12 mouse cellular contexts compared by ENCODE assay signal in genomic region chr7:143042897-143043300, GRCm38 (mm10). TPM values are rescaled to one million over a fixed set of nuclear protein-coding genes. Genes with fewer than 3 reads are reported as not detected.
A peak's percentile ranks its signal among the peaks of the same experiment; 100 is the strongest.
DNase-seq lines count a peak whose midpoint lies in the region; ATAC-seq and TF ChIP-seq lines count a peak whose summit lies in the region.
"Had no signal": no experiment of that assay in that cellular context is flagged by ENCODE, and none has a peak within 500 bp of the region (broad histone marks: within the 10 kb centered on the region; RNA-seq: fewer than 3 reads in every experiment).

No protein-coding gene starts in this region.

- in situ Hi-C loops in CH12.LX (cut with MboI; ENCODE audit: low pct_ligation_motif_present, low pct_unique_long_range_greater_than_20kb, low sequenced_read_pairs), result no loop called here

- no peak for TF ChIP-seq POLR2A in CH12.LX (IDR thresholded peaks at IDR 0.05; ENCODE audit: low read depth, low read length)

- TF ChIP-seq RAD21 in CH12.LX (IDR thresholded peaks at IDR 0.05; ENCODE audit: low read depth, low read length), result no peak

- no peak for DNase-seq in kidney, postnatal 4 days
- DNase-seq in 3T3-L1 (ENCODE audit: low read depth, low spot score) (peak; percentile 61), CH12.LX (ENCODE audit: extremely low read depth) (peak; percentile 52)
- DNase-seq in kidney, postnatal 10 days, result peak; percentile 14
- no peak for DNase-seq in thymus, postnatal 4 days
- no peak for DNase-seq in thymus, adult 18-20 months
- DNase-seq in c-Kit-positive CD71-positive TER-119-positive erythroid progenitor cells, embryonic 14.5 days (ENCODE audit: low spot score), result no peak
- DNase-seq: cerebellum, postnatal 10 days had no signal

- no peak for TF ChIP-seq CTCF in CH12.LX (conservative IDR thresholded peaks at IDR 0.05 in 1 of 2, IDR thresholded peaks at IDR 0.05 in 1 of 2; ENCODE audit: low read depth in 2 of 2, low read length in 2 of 2)

- peaks cover 11% of the 10 kb centered on the region; the same call in 1 of the 2 replicates for H3K4me1 ChIP-seq in kidney, embryonic 14.5 days (ENCODE audit: control insufficient read depth, insufficient read depth, low read length)
- peaks cover 30 to 71% of the 10 kb centered on the region in 2 experiments for H3K4me1 ChIP-seq in CH12.LX (ENCODE audit: control insufficient read depth in 1 of 2, insufficient read depth in 2 of 2)
- H3K4me1 ChIP-seq: midbrain, embryonic 13.5 days had no signal

- no peak overlapping the region for H3K4me3 ChIP-seq in kidney, embryonic 14.5 days (ENCODE audit: low read length)
- H3K4me3 ChIP-seq in CH12.LX (replicated peaks in 1 of 3; ENCODE audit: low read depth in 2 of 3, low read length in 2 of 3, poor library complexity in 1 of 3), result no peak overlapping the region
- H3K4me3 ChIP-seq: intestine, embryonic 15.5 days; midbrain, embryonic 13.5 days had no signal

- H3K9me3 ChIP-seq in kidney, embryonic 14.5 days (ENCODE audit: control insufficient read depth, low read length), result no peaks in the 10 kb centered on the region
- H3K9me3 ChIP-seq in CH12.LX (replicated peaks; ENCODE audit: low read length), result peaks cover 5% of the 10 kb centered on the region
- H3K9me3 ChIP-seq: intestine, embryonic 15.5 days; midbrain, embryonic 13.5 days had no signal

- peak; percentile 73 for TF ChIP-seq EP300 in CH12.LX (IDR thresholded peaks at IDR 0.05; ENCODE audit: low read length)

- H3K4me2 ChIP-seq in kidney, embryonic 14.5 days (replicated peaks; ENCODE audit: low read depth, low read length), result no peak overlapping the region
- H3K4me2 ChIP-seq in CH12.LX (ENCODE audit: insufficient read depth, low read depth, poor library complexity, severe bottlenecking), result no peak overlapping the region
- H3K4me2 ChIP-seq: intestine, embryonic 15.5 days; midbrain, embryonic 13.5 days had no signal

- no peak for ATAC-seq in kidney, embryonic 14.5 days (ENCODE audit: low FRiP score, low TSS enrichment)
- ATAC-seq: intestine, embryonic 15.5 days; midbrain, embryonic 13.5 days had no signal

- no peaks in the 10 kb centered on the region for H3K36me3 ChIP-seq in kidney, embryonic 14.5 days (ENCODE audit: control insufficient read depth, insufficient read depth, low read length)
- no peaks in the 10 kb centered on the region for H3K36me3 ChIP-seq in CH12.LX (replicated peaks in 1 of 2; ENCODE audit: control insufficient read depth in 1 of 2, insufficient read depth in 1 of 2, low read length in 1 of 2)
- H3K36me3 ChIP-seq: intestine, embryonic 15.5 days; midbrain, embryonic 13.5 days had no signal

- H3K9ac ChIP-seq in kidney, embryonic 14.5 days (ENCODE audit: low read depth, low read length), result no peak overlapping the region
- no peak overlapping the region for H3K9ac ChIP-seq in CH12.LX (ENCODE audit: insufficient read depth, low read depth)
- H3K9ac ChIP-seq: intestine, embryonic 15.5 days; midbrain, embryonic 13.5 days had no signal

- dilution Hi-C loops in CH12.LX (cut with MboI; ENCODE audit: extremely low pct_ligation_motif_present, extremely low pct_unique_long_range_greater_than_20kb, low sequenced_read_pairs), result no loop called here

- H3K27ac ChIP-seq in kidney, embryonic 14.5 days (ENCODE audit: low read depth, low read length), result peak overlapping the region; percentile 51; the same call in 1 of the 2 replicates
- peak overlapping the region; percentile 43; the same call in 1 of the 2 replicates for H3K27ac ChIP-seq in CH12.LX (ENCODE audit: insufficient read depth, low read depth)
- H3K27ac ChIP-seq: intestine, embryonic 15.5 days; midbrain, embryonic 13.5 days had no signal

- 87% methylated on average over 3 of the region's 3 CpGs for WGBS in kidney, embryonic 14.5 days

- H3K27me3 ChIP-seq in kidney, embryonic 14.5 days (ENCODE audit: control insufficient read depth, insufficient read depth, low read length), result no peaks in the 10 kb centered on the region
- no peaks in the 10 kb centered on the region for H3K27me3 ChIP-seq in CH12.LX (replicated peaks)
- H3K27me3 ChIP-seq: midbrain, embryonic 13.5 days had no signal

- no peaks in the 10 kb centered on the region for H3K79me2 ChIP-seq in CH12.LX (replicated peaks; ENCODE audit: control insufficient read depth, extremely low read depth, insufficient read depth, poor library complexity, severe bottlenecking)

TF ChIP-seq in CH12.LX, 34 proteins besides CTCF, POLR2A, EP300 and RAD21:
- peak; percentile 51; the same call in 1 of the 2 replicates for TF ChIP-seq BHLHE40 (IDR thresholded peaks at IDR 0.05; ENCODE audit: low read depth, low read length)
- TF ChIP-seq ZKSCAN1 (IDR thresholded peaks at IDR 0.05; ENCODE audit: borderline replicate concordance, low read depth, low read length), result no peak
- TF ChIP-seq ETS1 (conservative IDR thresholded peaks at IDR 0.05; ENCODE audit: low read depth, low read length), result peak; percentile 75
- 0 out of 2 replicates have a peak, but pooled peaks have one; percentile 26 for TF ChIP-seq SIN3A (IDR thresholded peaks at IDR 0.05; ENCODE audit: low read length)
- peak; percentile 59 for TF ChIP-seq ELF1 (IDR thresholded peaks at IDR 0.05; ENCODE audit: low read depth, low read length)
- peak; percentile 92 for TF ChIP-seq IRF4 (IDR thresholded peaks at IDR 0.05; ENCODE audit: low read depth, low read length)
- peak; percentile 33; the same call in 1 of the 2 replicates for TF ChIP-seq JUN (IDR thresholded peaks at IDR 0.05; ENCODE audit: insufficient read depth, low read depth, low read length)
- peak; percentile 71; the same call in 1 of the 2 replicates for TF ChIP-seq RCOR1 (conservative IDR thresholded peaks at IDR 0.05; ENCODE audit: low read depth, low read length)
- TF ChIP-seq MXI1 (IDR thresholded peaks at IDR 0.05; ENCODE audit: low read depth, low read length), result peak; percentile 51; the same call in 1 of the 2 replicates
- TF ChIP-seq TCF12 (IDR thresholded peaks at IDR 0.05; ENCODE audit: low read depth, low read length), result peak; percentile 44; the same call in 1 of the 2 replicates
- 0 out of 2 replicates have a peak, but pooled peaks have one; percentile 29 for TF ChIP-seq JUND (conservative IDR thresholded peaks at IDR 0.05; ENCODE audit: low read depth, low read length)
- TF ChIP-seq NELFE (IDR thresholded peaks at IDR 0.05; ENCODE audit: low read depth, low read length), result no peak
- peak; percentile 68; the same call in 1 of the 2 replicates for TF ChIP-seq MAFK (IDR thresholded peaks at IDR 0.05; ENCODE audit: insufficient replicate concordance, low read length)
- TF ChIP-seq SMC3 (IDR thresholded peaks at IDR 0.05; ENCODE audit: low read depth, low read length), result no peak
- TF ChIP-seq USF1 (IDR thresholded peaks at IDR 0.05; ENCODE audit: low read depth, low read length), result no peak

RNA-seq across cellular contexts. Expression of gene Cd81, which starts 9.6 kb away (rescaled TPM):
- polyA plus RNA-seq in kidney, embryonic 14.5 days (2014; fragmentation: Nextera tagmentation; extraction: Ambion mirVana), result 477 and 494 TPM in 2 replicates
- 275 and 327 TPM in 2 replicates for total RNA-seq in CH12.LX (2012; rRNA removed)
- 334 and 352 TPM in 2 replicates for total RNA-seq in CH12.LX (2014; rRNA removed)
- polyA plus RNA-seq in CH12.LX (2012; ENCODE audit: insufficient read length, low read depth), result 318 and 325 TPM in 2 replicates

RNA-seq across cellular contexts. Expression of gene Tssc4, which starts 26.1 kb away (rescaled TPM):
- polyA plus RNA-seq in kidney, embryonic 14.5 days (2014; fragmentation: Nextera tagmentation; extraction: Ambion mirVana), result 74.4 and 95.1 TPM in 2 replicates
- total RNA-seq in CH12.LX (2012; rRNA removed), result 49.8 and 58.7 TPM in 2 replicates
- total RNA-seq in CH12.LX (2014; rRNA removed), result 47.3 and 55.1 TPM in 2 replicates
- 44.1 and 49.6 TPM in 2 replicates for polyA plus RNA-seq in CH12.LX (2012; ENCODE audit: insufficient read length, low read depth)

RNA-seq across cellular contexts. Expression of gene Tspan32, which starts 38.1 kb away (rescaled TPM):
- 0.79 and 0.97 TPM in 2 replicates for polyA plus RNA-seq in kidney, embryonic 14.5 days (2014; fragmentation: Nextera tagmentation; extraction: Ambion mirVana)
- total RNA-seq in CH12.LX (2012; rRNA removed), result 27.2 and 28.2 TPM in 2 replicates
- 34.5 and 40.5 TPM in 2 replicates for total RNA-seq in CH12.LX (2014; rRNA removed)
- 28.6 and 29.9 TPM in 2 replicates for polyA plus RNA-seq in CH12.LX (2012; ENCODE audit: insufficient read length, low read depth)

RNA-seq across cellular contexts. Expression of gene Trpm5, which starts 51.5 kb away (rescaled TPM):
- 4.4 and 4.9 TPM in 2 replicates for polyA plus RNA-seq in kidney, embryonic 14.5 days (2014; fragmentation: Nextera tagmentation; extraction: Ambion mirVana)
- total RNA-seq in CH12.LX (2012; rRNA removed), result 1.3 and 1.5 TPM in 2 replicates
- total RNA-seq in CH12.LX (2014; rRNA removed), result 1.1 and 1.4 TPM in 2 replicates
- 1.7 and 3.0 TPM in 2 replicates for polyA plus RNA-seq in CH12.LX (2012; ENCODE audit: insufficient read length, low read depth)
- total RNA-seq: left cerebral cortex, postnatal 36 days had no signal

Comparison
In these comparisons a context has a peak if more than half of its experiments do, and no peak if none do; other contexts are left out.
1. DNase-seq: peak in 3T3-L1 (single experiment), CH12.LX (single experiment) and kidney, postnatal 10 days (single experiment); none in kidney, postnatal 4 days (0 of 2), thymus, postnatal 4 days (single experiment), thymus, adult 18-20 months (0 of 2) and c-Kit-positive CD71-positive TER-119-positive erythroid progenitor cells, embryonic 14.5 days (single experiment).
2. RNA of gene Tspan32, which starts 38.1 kb away (polyA plus RNA-seq): 28.6 to 29.9 TPM in CH12.LX; 0.79 to 0.97 TPM in kidney, embryonic 14.5 days; every median in the first group is over 10 times any median in the second.